Mouse (Mus musculus): Measurements from ENCODE around the gene Olig2. TPM values are rescaled to one million over a fixed set of nuclear protein-coding genes. Genes with fewer than 3 reads are reported as not detected.

Gene Olig2
- polyA plus RNA-seq, 1 experiment from 2014 or later = not detected

DNA sequence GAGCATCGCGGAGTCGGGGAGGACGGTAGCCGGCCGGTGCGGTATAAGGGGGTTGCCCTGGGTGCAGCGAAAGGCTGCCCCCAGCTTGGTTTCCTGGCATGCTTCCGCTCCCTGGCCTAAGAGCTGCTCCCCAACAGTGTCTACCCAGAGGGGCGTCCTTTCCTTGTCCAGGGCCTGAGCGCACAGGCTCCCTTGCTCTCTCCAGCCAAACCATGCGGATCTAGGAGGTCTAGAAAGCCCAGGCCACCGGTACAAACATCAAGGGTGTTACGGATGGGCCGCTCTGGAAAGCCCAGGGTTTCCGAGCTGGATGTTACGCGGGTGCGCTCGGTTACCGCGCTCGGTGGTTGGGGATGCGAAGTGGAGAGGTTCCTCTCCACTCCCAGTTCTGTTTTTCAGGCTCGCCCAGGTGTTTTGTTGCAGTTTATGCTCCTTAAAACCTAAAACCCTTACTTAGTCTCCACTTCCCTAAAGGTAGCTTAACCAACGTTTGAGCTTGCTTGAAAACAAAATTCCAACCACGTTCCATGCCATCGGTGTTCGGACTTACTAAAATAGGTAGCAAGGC lies 45.8 kb downstream of the Olig2 start:
- H3K27ac ChIP-seq = no peak overlapping the region
- H3K4me3 ChIP-seq (ENCODE audit: inconsistent target) = no peak overlapping the region
- WGBS (ENCODE audit: missing documents) = 5% methylated on average over 29 of the region's 29 CpGs
- H3K36me3 ChIP-seq (ENCODE audit: inconsistent target) = no peaks in the 10 kb centered on the region
- no peaks in the 10 kb centered on the region for H3K79me2 ChIP-seq (ENCODE audit: inconsistent target)

- Histone ChIP-seq H3K79me2 (ENCODE audit: inconsistent target) (no peaks in the 10 kb centered on the region), H3K27ac (no peak overlapping the region), H3K4me3 (ENCODE audit: inconsistent target) (no peak overlapping the region), H3K36me3 (ENCODE audit: inconsistent target) (no peaks in the 10 kb centered on the region)
- 3% methylated on average over 20 of the region's 20 CpGs for WGBS (ENCODE audit: missing documents)
These were observed 46.4 kb downstream of the Olig2 start for GRCm38 (mm10) chr16:91271634-91272033.

Other genes starting within 250 kb of the Olig2 start
- 79.6 to 138 TPM (median 127 TPM) in 3 replicates for gene Synj1, start 214.1 kb upstream of the Olig2 start, polyA plus RNA-seq (2018)
- gene Paxbp1, start 180.9 kb upstream of the Olig2 start, polyA plus RNA-seq (2018) = 23.7 to 51.4 TPM (median 36.2 TPM) in 3 replicates
- gene 4932438H23Rik, start 130.3 kb upstream of the Olig2 start, polyA plus RNA-seq (2018) = 0.08 to 0.14 TPM in 2 of 3 replicates, not detected in the other
- gene Olig1, start 44.3 kb downstream of the Olig2 start, polyA plus RNA-seq (2018) = not detected in 3 replicates
- 183 to 327 TPM (median 193 TPM) in 3 replicates for gene Ifnar2, start 147.3 kb downstream of the Olig2 start, polyA plus RNA-seq (2018)
- gene Gm21970, start 166.3 kb downstream of the Olig2 start, polyA plus RNA-seq (2018) = not detected in 3 replicates
- gene Il10rb, start 180.7 kb downstream of the Olig2 start, polyA plus RNA-seq (2018) = 357 to 533 TPM (median 380 TPM) in 3 replicates

Data from macrophage (primary cell).